Mouse (Mus musculus): ENCODE measurements around the gene Kcna7. TPM values are rescaled to one million over a fixed set of nuclear protein-coding genes. Genes with fewer than 3 reads are reported as not detected.

Kcna7 gene
- polyA plus RNA-seq, 1 experiment from 2014 or later, result not detected

DNA sequence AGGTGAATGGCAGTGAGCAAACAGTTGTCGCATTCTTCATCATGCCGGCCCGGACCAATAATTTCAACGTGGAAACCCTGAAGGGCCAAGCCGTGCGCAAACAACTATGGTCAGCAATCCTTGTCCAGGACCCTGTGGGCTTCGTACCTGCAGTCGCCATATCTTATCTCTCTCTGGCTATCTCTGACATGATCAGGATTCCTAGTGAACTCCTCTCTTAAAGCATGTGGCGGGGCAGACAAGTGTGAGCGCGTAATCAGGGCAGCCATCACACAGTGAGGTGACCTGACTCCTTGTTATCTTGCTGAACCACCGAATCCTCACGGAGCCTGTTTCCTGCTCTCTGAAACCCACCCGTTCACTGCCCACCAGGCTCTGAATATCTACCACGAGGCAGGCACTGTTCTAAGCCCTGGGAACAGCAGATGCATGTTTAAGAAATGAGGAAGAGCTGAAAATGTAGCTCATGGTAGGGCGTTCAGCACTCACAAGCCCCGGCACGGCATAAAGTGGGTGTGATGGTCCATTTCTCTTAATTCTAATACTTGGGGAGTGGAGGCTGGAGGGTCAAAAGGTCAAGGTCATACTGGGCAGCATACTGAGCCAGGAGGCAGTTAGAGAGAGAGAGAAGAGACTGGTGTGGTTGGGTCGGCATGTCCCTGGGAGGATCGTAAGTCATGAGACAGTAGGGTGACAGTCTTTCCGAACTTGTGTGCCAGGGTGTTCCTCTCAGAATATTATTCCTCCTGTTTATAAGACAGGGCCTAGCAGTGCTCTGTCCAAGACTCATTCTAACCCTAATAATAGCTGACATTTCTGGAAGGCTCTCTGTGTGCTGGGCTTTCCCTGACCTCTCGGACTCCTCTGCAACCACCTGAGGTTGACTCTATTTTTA is 38.3 kb downstream of the Kcna7 start:
- no peak for ATAC-seq (ENCODE audit: low read depth)
- DNase-seq (ENCODE audit: low spot score), result no peak
- WGBS, result 88% methylated on average over 22 of the region's 22 CpGs
- Histone ChIP-seq H3K4me1 (ENCODE audit: control insufficient read depth, insufficient read depth, low read length) (no peaks in the 10 kb centered on the region), H3K4me3 (ENCODE audit: low read depth, low read length) (no peak overlapping the region), H3K9me3 (ENCODE audit: control insufficient read depth, low read length) (no peaks in the 10 kb centered on the region), H3K9ac (ENCODE audit: low read depth, low read length) (no peak overlapping the region), H3K27ac (replicated peaks; ENCODE audit: low read depth, low read length) (no peak overlapping the region), H3K4me2 (ENCODE audit: low read depth, low read length) (no peak overlapping the region), H3K36me3 (ENCODE audit: control insufficient read depth, insufficient read depth, low read length) (peaks cover 63% of the 10 kb centered on the region), H3K27me3 (replicated peaks; ENCODE audit: control insufficient read depth, insufficient read depth, low read length) (no peaks in the 10 kb centered on the region)

DNA sequence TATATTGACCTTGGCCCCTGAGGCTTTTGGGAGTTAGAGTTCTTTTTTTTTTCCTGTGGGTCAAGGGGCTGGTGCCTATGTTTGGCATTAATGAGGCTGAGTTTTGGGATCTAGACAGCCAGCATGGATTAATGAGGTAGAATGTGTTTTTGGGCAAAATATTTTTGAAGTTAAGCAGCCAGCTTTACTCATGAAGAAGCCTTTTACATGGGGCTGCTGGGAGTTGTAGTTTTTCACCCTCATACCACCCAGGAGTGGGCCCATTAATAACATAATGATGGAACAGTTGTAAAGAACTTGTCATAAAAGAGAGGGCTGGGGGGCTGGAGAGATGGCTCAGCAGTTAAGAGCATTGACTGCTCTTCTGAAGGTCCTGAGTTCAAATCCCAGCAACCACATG is 41.1 kb downstream of the Kcna7 start:
- Histone ChIP-seq H3K36me3 (ENCODE audit: control insufficient read depth, insufficient read depth, low read length) (peaks cover 58% of the 10 kb centered on the region), H3K27me3 (replicated peaks; ENCODE audit: control insufficient read depth, insufficient read depth, low read length) (no peaks in the 10 kb centered on the region), H3K4me1 (ENCODE audit: control insufficient read depth, insufficient read depth, low read length) (no peaks in the 10 kb centered on the region), H3K4me2 (ENCODE audit: low read depth, low read length) (no peak overlapping the region), H3K27ac (replicated peaks; ENCODE audit: low read depth, low read length) (no peak overlapping the region), H3K4me3 (ENCODE audit: low read depth, low read length) (no peak overlapping the region), H3K9ac (ENCODE audit: low read depth, low read length) (no peak overlapping the region), H3K9me3 (ENCODE audit: control insufficient read depth, low read length) (no peaks in the 10 kb centered on the region)
- ATAC-seq (ENCODE audit: low read depth) (no peak), DNase-seq (ENCODE audit: low spot score) (no peak)

DNA sequence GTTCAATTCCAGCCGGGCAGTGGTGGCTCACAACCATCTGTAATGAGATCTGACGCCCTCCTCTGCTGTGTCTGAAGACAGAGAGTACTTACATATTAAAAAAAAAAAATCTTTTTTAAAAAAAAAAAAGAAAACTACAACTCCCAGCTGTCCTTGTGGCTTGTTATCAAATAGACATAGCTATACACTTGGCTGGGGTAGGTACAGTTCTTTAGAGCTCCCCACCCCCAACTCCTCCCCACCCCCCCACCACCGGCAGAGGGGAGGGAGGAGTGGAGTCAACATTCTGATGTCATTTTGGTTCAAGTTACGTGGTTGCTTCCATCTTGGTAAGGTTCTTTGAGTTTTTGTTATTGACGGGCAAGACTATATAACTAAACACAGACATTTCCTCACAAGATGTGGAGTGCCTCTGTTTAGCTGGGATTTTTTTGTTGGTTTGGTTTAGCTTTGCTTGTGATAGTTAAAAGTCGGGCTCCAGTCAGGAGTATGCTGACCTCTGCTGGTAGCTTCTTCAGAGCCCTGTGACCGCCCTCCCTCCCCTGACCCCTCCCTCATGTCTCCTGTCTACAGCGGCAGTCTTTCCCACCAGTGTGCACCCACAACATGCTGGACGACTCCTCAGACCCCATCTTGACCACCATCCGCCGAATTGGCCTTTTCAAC is 42.0 kb downstream of the Kcna7 start:
- Histone ChIP-seq H3K9ac (ENCODE audit: low read depth, low read length) (peak overlapping the region; percentile 25; the same call in 1 of the 2 replicates), H3K27me3 (replicated peaks; ENCODE audit: control insufficient read depth, insufficient read depth, low read length) (no peaks in the 10 kb centered on the region), H3K4me1 (ENCODE audit: control insufficient read depth, insufficient read depth, low read length) (no peaks in the 10 kb centered on the region), H3K36me3 (ENCODE audit: control insufficient read depth, insufficient read depth, low read length) (peaks cover 60% of the 10 kb centered on the region), H3K4me3 (ENCODE audit: low read depth, low read length) (no peak overlapping the region), H3K27ac (replicated peaks; ENCODE audit: low read depth, low read length) (0 out of 2 replicates have a peak overlapping the region, but pooled peaks have one; percentile 5), H3K4me2 (ENCODE audit: low read depth, low read length) (no peak overlapping the region), H3K9me3 (ENCODE audit: control insufficient read depth, low read length) (no peaks in the 10 kb centered on the region)
- 36% methylated on average over 11 of the region's 11 CpGs for WGBS
- ATAC-seq (ENCODE audit: low read depth) (0 out of 2 replicates have a peak, but pooled peaks have one; percentile 14), DNase-seq (ENCODE audit: low spot score) (peak; percentile 60)

- peaks cover 55% of the 10 kb centered on the region for H3K36me3 ChIP-seq (ENCODE audit: control insufficient read depth, insufficient read depth, low read length)
- no peak overlapping the region for H3K4me2 ChIP-seq (ENCODE audit: low read depth, low read length)
- no peaks in the 10 kb centered on the region for H3K4me1 ChIP-seq (ENCODE audit: control insufficient read depth, insufficient read depth, low read length)
- no peak overlapping the region for H3K27ac ChIP-seq (replicated peaks; ENCODE audit: low read depth, low read length)
- H3K9me3 ChIP-seq (ENCODE audit: control insufficient read depth, low read length), result no peaks in the 10 kb centered on the region
- no peaks in the 10 kb centered on the region for H3K27me3 ChIP-seq (replicated peaks; ENCODE audit: control insufficient read depth, insufficient read depth, low read length)
- no peak overlapping the region for H3K9ac ChIP-seq (ENCODE audit: low read depth, low read length)
- DNase-seq (ENCODE audit: low spot score), result no peak
- WGBS, result 91% methylated on average over 1 of the region's 1 CpGs
- no peak for ATAC-seq (ENCODE audit: low read depth)
- no peak overlapping the region for H3K4me3 ChIP-seq (ENCODE audit: low read depth, low read length)
These were observed 44.5 kb downstream of the Kcna7 start for GRCm38 (mm10) chr7:45449974-45450373.

DNA sequence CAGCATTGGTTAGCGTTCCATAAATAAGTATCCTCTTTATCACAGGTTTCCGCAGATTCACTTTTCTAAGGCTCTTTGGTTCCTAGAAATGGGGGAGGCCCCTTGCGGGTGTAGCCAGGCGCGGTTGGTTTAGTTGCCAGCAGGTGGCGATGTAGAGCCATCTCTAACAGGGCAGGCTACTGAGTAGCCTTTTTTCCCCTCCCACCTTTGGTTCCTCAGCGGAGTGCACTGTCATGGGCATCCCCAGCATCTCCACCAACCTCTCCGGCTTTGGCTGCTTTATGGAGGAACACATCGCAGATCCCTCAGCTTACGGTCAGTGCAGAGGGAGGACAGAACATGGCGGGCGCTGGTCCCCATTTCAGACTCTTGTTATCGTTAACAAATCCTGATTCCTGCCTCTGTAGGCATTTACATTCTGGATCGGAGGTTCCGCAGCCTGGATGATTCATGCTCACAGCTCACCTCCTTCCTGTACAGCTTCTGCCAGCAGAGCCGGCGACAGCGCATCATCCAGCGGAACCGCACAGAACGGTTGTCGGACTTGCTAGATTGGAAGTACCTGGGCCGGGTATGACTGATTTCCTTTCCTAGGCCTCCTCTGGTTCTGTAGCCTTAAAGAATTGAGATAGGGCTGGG is 46.0 kb downstream of the Kcna7 start:
- Histone ChIP-seq H3K27me3 (replicated peaks; ENCODE audit: control insufficient read depth, insufficient read depth, low read length) (no peaks in the 10 kb centered on the region), H3K9me3 (ENCODE audit: control insufficient read depth, low read length) (no peaks in the 10 kb centered on the region), H3K4me3 (ENCODE audit: low read depth, low read length) (no peak overlapping the region), H3K9ac (ENCODE audit: low read depth, low read length) (no peak overlapping the region), H3K4me1 (ENCODE audit: control insufficient read depth, insufficient read depth, low read length) (no peaks in the 10 kb centered on the region), H3K27ac (replicated peaks; ENCODE audit: low read depth, low read length) (no peak overlapping the region), H3K4me2 (ENCODE audit: low read depth, low read length) (no peak overlapping the region), H3K36me3 (ENCODE audit: control insufficient read depth, insufficient read depth, low read length) (peaks cover 67% of the 10 kb centered on the region)
- 55% methylated on average over 23 of the region's 23 CpGs for WGBS
- ATAC-seq (ENCODE audit: low read depth), result peak; percentile 70
- peak; percentile 80 for DNase-seq (ENCODE audit: low spot score)

DNA sequence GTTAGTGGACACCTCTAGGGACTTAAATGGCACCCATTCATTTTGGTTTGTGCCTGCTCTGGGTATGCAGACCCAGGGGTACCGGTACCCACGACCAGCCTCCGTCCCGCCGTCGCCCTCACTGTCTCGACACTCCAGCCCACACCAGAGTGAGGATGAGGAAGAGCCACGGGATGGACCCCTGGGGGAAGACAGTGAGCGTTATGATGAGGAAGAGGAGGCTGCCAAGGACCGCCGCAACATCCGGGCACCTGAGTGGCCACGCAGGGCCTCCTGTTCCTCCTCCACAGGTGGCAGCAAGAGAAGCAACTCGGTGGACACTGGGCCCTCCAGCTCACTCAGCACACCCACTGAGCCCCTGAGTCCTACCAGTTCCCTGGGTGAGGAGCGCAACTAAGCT is 49.5 kb downstream of the Kcna7 start:
- Histone ChIP-seq H3K27me3 (replicated peaks; ENCODE audit: control insufficient read depth, insufficient read depth, low read length) (no peaks in the 10 kb centered on the region), H3K9me3 (ENCODE audit: control insufficient read depth, low read length) (no peaks in the 10 kb centered on the region), H3K4me2 (ENCODE audit: low read depth, low read length) (no peak overlapping the region), H3K4me1 (ENCODE audit: control insufficient read depth, insufficient read depth, low read length) (peaks cover 8% of the 10 kb centered on the region), H3K27ac (replicated peaks; ENCODE audit: low read depth, low read length) (no peak overlapping the region), H3K4me3 (ENCODE audit: low read depth, low read length) (no peak overlapping the region), H3K36me3 (ENCODE audit: control insufficient read depth, insufficient read depth, low read length) (peaks cover 67% of the 10 kb centered on the region), H3K9ac (ENCODE audit: low read depth, low read length) (no peak overlapping the region)
- no peak for DNase-seq (ENCODE audit: low spot score)
- ATAC-seq (ENCODE audit: low read depth), result no peak
- WGBS, result 88% methylated on average over 15 of the region's 15 CpGs

GRCm38 (mm10) chr7:45455932-45456696 is 50.7 kb downstream of the Kcna7 start:
- no peak for DNase-seq (ENCODE audit: low spot score)
- Histone ChIP-seq H3K9me3 (ENCODE audit: control insufficient read depth, low read length) (no peaks in the 10 kb centered on the region), H3K4me3 (ENCODE audit: low read depth, low read length) (no peak overlapping the region), H3K4me2 (ENCODE audit: low read depth, low read length) (no peak overlapping the region), H3K27ac (replicated peaks; ENCODE audit: low read depth, low read length) (no peak overlapping the region; the same call in 1 of the 2 replicates), H3K36me3 (ENCODE audit: control insufficient read depth, insufficient read depth, low read length) (peaks cover 68% of the 10 kb centered on the region), H3K4me1 (ENCODE audit: control insufficient read depth, insufficient read depth, low read length) (peaks cover 19% of the 10 kb centered on the region), H3K9ac (ENCODE audit: low read depth, low read length) (no peak overlapping the region), H3K27me3 (replicated peaks; ENCODE audit: control insufficient read depth, insufficient read depth, low read length) (no peaks in the 10 kb centered on the region)
- WGBS, result 71% methylated on average over 13 of the region's 13 CpGs
- ATAC-seq (ENCODE audit: low read depth), result no peak

DNA sequence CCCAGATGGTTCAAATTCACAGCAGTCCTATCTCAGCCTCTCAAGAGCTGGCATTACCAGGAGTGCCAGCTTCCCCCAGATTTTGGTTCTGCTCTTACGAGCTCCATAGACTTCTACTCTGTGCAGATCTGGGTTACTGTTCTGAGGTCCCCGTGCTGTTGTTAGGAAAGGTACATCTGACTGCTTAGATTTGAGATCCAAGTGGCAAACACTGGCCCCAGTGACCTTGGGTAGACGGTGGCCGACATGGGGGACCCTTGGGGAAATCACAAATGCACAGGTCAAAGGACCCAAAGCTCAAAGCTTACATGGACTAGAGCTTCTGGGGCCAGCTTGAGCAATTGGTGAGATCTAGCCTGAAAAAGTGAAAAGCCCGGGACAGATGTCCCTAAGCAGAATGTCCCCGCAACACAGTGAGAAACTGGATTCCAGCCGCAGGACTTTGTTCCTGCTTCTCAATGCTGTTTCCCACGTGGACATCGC is 51.3 kb downstream of the Kcna7 start:
- peaks cover 21% of the 10 kb centered on the region for H3K4me1 ChIP-seq (ENCODE audit: control insufficient read depth, insufficient read depth, low read length)
- DNase-seq (ENCODE audit: low spot score) (no peak), ATAC-seq (ENCODE audit: low read depth) (no peak)
- 0 out of 2 replicates have a peak overlapping the region, but pooled peaks have one; percentile 82 for H3K9ac ChIP-seq (ENCODE audit: low read depth, low read length)
- H3K9me3 ChIP-seq (ENCODE audit: control insufficient read depth, low read length), result no peaks in the 10 kb centered on the region
- 0 out of 2 replicates have a peak overlapping the region, but pooled peaks have one; percentile 60 for H3K4me3 ChIP-seq (ENCODE audit: low read depth, low read length)
- H3K4me2 ChIP-seq (ENCODE audit: low read depth, low read length), result peak overlapping the region; percentile 68
- 48% methylated on average over 9 of the region's 9 CpGs for WGBS
- H3K27me3 ChIP-seq (replicated peaks; ENCODE audit: control insufficient read depth, insufficient read depth, low read length), result no peaks in the 10 kb centered on the region
- peaks cover 69% of the 10 kb centered on the region for H3K36me3 ChIP-seq (ENCODE audit: control insufficient read depth, insufficient read depth, low read length)
- H3K27ac ChIP-seq (replicated peaks; ENCODE audit: low read depth, low read length), result 0 out of 2 replicates have a peak overlapping the region, but pooled peaks have one; percentile 58

All from embryonic facial prominence, embryonic 14.5 days (tissue).